Mouse (Mus musculus) lung, embryonic 16.5 days (tissue): Measurements from ENCODE around the gene Tcf7l2. TPM values are rescaled to one million over a fixed set of nuclear protein-coding genes. Genes with fewer than 3 reads are reported as not detected.

Experiments
- ATAC-seq: fragments of 200-750 bp; cut with Nextera tagmentation; 2 replicates; pipeline ENCODE4 v1.8.0; 2017; ENCODE audit warnings: low read depth, mild to moderate bottlenecking, moderate library complexity
- H3K27ac ChIP-seq: fragments of 300-500 bp; sonication (generic); 2 replicates; pipeline ENCODE4 v1.5.1; 2014; ENCODE audit warnings: mild to moderate bottlenecking, control low read depth, low read length
- H3K27me3 ChIP-seq: fragments of 300-500 bp; sonication (generic); 2 replicates; pipeline ENCODE4 v1.6.1; 2014; ENCODE audit warnings: low read depth, low read length, mixed read lengths; ENCODE audit not compliant: control insufficient read depth, insufficient read depth
- H3K36me3 ChIP-seq: fragments of 300-500 bp; sonication (generic); 2 replicates; pipeline ENCODE4 v1.6.1; 2014; ENCODE audit warnings: low read length; ENCODE audit not compliant: control insufficient read depth, insufficient read depth
- H3K4me1 ChIP-seq: fragments of 300-500 bp; sonication (generic); replicated peaks from 2 replicates; pipeline ENCODE4 v1.6.1; 2014; ENCODE audit warnings: low read length, mixed read lengths; ENCODE audit not compliant: control insufficient read depth, insufficient read depth
- H3K4me2 ChIP-seq: fragments of 300-500 bp; sonication (generic); 2 replicates; pipeline ENCODE4 v1.6.1; 2014; ENCODE audit warnings: low read depth, low read length, control low read depth
- H3K4me3 ChIP-seq: fragments of 300-500 bp; sonication (generic); 2 replicates; pipeline ENCODE4 v1.5.1; 2014; ENCODE audit warnings: mild to moderate bottlenecking, low read length, control low read depth
- H3K9ac ChIP-seq: fragments of 300-500 bp; sonication (generic); 2 replicates; pipeline ENCODE4 v1.6.1; 2014; ENCODE audit warnings: low read length, control low read depth
- H3K9me3 ChIP-seq: fragments of 300-500 bp; sonication (generic); 2 replicates; pipeline ENCODE4 v1.6.1; 2016; ENCODE audit warnings: low read length; ENCODE audit not compliant: control insufficient read depth
- WGBS: fragments of 180-500 bp; shearing (Covaris S2); extraction: QIAGEN DNeasy Blood & Tissue Kit; methylation state at CpG from one replicate; pipeline ENCODE4 v1.1.7; 2014; 5-methylcytosine and 5-hydroxymethylcytosine counted together
- polyA plus RNA-seq: library from polyadenylated mRNA; unstranded; fragments of >200 nt; fragmentation: Nextera tagmentation; extraction: Ambion mirVana; gene quantifications from 2 replicates; pipeline ENCODE4 v1.2.1, GENCODE M21; 2015

The Tcf7l2 gene
- polyA plus RNA-seq, 1 experiment from 2014 or later: 50.7 TPM

- H3K27me3 ChIP-seq: no peaks in the 10 kb centered on the region
- H3K9ac ChIP-seq: no peak overlapping the region
- no peak overlapping the region for H3K4me2 ChIP-seq
- H3K4me3 ChIP-seq: no peak overlapping the region
- 93% methylated on average over 3 of the region's 3 CpGs for WGBS
- no peak for ATAC-seq
- H3K9me3 ChIP-seq: peaks cover 6% of the 10 kb centered on the region
- H3K4me1 ChIP-seq: peaks cover 7% of the 10 kb centered on the region
- H3K27ac ChIP-seq: no peak overlapping the region
- peaks cover 25% of the 10 kb centered on the region for H3K36me3 ChIP-seq
Measured at GRCm38 (mm10) chr19:55916211-55916610, 174.6 kb downstream of the Tcf7l2 start.

- H3K27ac ChIP-seq: no peak overlapping the region
- peaks cover 5% of the 10 kb centered on the region; the same call in 1 of the 2 replicates for H3K4me1 ChIP-seq
- WGBS: 37% methylated on average over 12 of the region's 12 CpGs
- H3K36me3 ChIP-seq: peaks cover 13% of the 10 kb centered on the region
- H3K4me3 ChIP-seq: no peak overlapping the region
- H3K9me3 ChIP-seq: no peaks in the 10 kb centered on the region
- no peak overlapping the region for H3K4me2 ChIP-seq
- no peak overlapping the region for H3K9ac ChIP-seq
- no peaks in the 10 kb centered on the region for H3K27me3 ChIP-seq
- ATAC-seq: peak; percentile 78
Measured at GRCm38 (mm10) chr19:55923789-55924426, 182.3 kb downstream of the Tcf7l2 start.

- 86% methylated on average over 4 of the region's 4 CpGs for WGBS
- peaks cover 5% of the 10 kb centered on the region; the same call in 1 of the 2 replicates for H3K4me1 ChIP-seq
- H3K27me3 ChIP-seq: no peaks in the 10 kb centered on the region
- peaks cover 8% of the 10 kb centered on the region for H3K36me3 ChIP-seq
- H3K4me2 ChIP-seq: no peak overlapping the region
- H3K9ac ChIP-seq: no peak overlapping the region
- no peak overlapping the region for H3K27ac ChIP-seq
- no peak for ATAC-seq
- H3K4me3 ChIP-seq: no peak overlapping the region
- no peaks in the 10 kb centered on the region for H3K9me3 ChIP-seq
Measured at GRCm38 (mm10) chr19:55924800-55925199, 183.2 kb downstream of the Tcf7l2 start.

GRCm38 (mm10) chr19:55925425-55925803 lies 183.8 kb downstream of the Tcf7l2 start:
- no peak overlapping the region for H3K4me3 ChIP-seq
- no peak for ATAC-seq
- peaks cover 6% of the 10 kb centered on the region for H3K36me3 ChIP-seq
- H3K4me1 ChIP-seq: peaks cover 5% of the 10 kb centered on the region; the same call in 1 of the 2 replicates
- no peaks in the 10 kb centered on the region for H3K27me3 ChIP-seq
- H3K27ac ChIP-seq: no peak overlapping the region
- H3K9me3 ChIP-seq: no peaks in the 10 kb centered on the region
- 51% methylated on average over 7 of the region's 7 CpGs for WGBS
- no peak overlapping the region for H3K4me2 ChIP-seq
- no peak overlapping the region for H3K9ac ChIP-seq

- WGBS: 80% methylated on average over 16 of the region's 16 CpGs
- H3K4me1 ChIP-seq: peaks cover 5% of the 10 kb centered on the region; the same call in 1 of the 2 replicates
- H3K27ac ChIP-seq: no peak overlapping the region
- no peaks in the 10 kb centered on the region for H3K9me3 ChIP-seq
- ATAC-seq: no peak
- H3K27me3 ChIP-seq: no peaks in the 10 kb centered on the region
- no peak overlapping the region for H3K4me3 ChIP-seq
- H3K36me3 ChIP-seq: peaks cover 6% of the 10 kb centered on the region
- H3K4me2 ChIP-seq: no peak overlapping the region
- no peak overlapping the region for H3K9ac ChIP-seq
Measured at GRCm38 (mm10) chr19:55925804-55926521, 184.3 kb downstream of the Tcf7l2 start.

- Histone ChIP-seq H3K27ac (no peak overlapping the region), H3K4me2 (no peak overlapping the region), H3K27me3 (no peaks in the 10 kb centered on the region), H3K36me3 (peaks cover 10% of the 10 kb centered on the region), H3K4me3 (no peak overlapping the region), H3K9me3 (no peaks in the 10 kb centered on the region), H3K9ac (no peak overlapping the region), H3K4me1 (peaks cover 5% of the 10 kb centered on the region; the same call in 1 of the 2 replicates)
- ATAC-seq: no peak
- 83% methylated on average over 16 of the region's 16 CpGs for WGBS
Measured at GRCm38 (mm10) chr19:55926858-55927673, 185.4 kb downstream of the Tcf7l2 start.

GRCm38 (mm10) chr19:55927674-55928061 lies 186.0 kb downstream of the Tcf7l2 start:
- peaks cover 5% of the 10 kb centered on the region; the same call in 1 of the 2 replicates for H3K4me1 ChIP-seq
- H3K9me3 ChIP-seq: no peaks in the 10 kb centered on the region
- no peak overlapping the region for H3K4me2 ChIP-seq
- WGBS: 78% methylated on average over 9 of the region's 9 CpGs
- no peak for ATAC-seq
- H3K4me3 ChIP-seq: no peak overlapping the region
- no peak overlapping the region for H3K9ac ChIP-seq
- H3K36me3 ChIP-seq: peaks cover 7% of the 10 kb centered on the region
- H3K27ac ChIP-seq: no peak overlapping the region
- no peaks in the 10 kb centered on the region for H3K27me3 ChIP-seq

GRCm38 (mm10) chr19:55928674-55929073 lies 187.1 kb downstream of the Tcf7l2 start:
- Histone ChIP-seq H3K4me1 (peaks cover 5% of the 10 kb centered on the region; the same call in 1 of the 2 replicates), H3K9ac (no peak overlapping the region), H3K36me3 (peaks cover 7% of the 10 kb centered on the region), H3K27me3 (no peaks in the 10 kb centered on the region), H3K4me3 (no peak overlapping the region), H3K9me3 (no peaks in the 10 kb centered on the region), H3K4me2 (no peak overlapping the region), H3K27ac (no peak overlapping the region)
- 86% methylated on average over 5 of the region's 5 CpGs for WGBS
- no peak for ATAC-seq

GRCm38 (mm10) chr19:55931642-55932041 lies 190.0 kb downstream of the Tcf7l2 start:
- no peak overlapping the region for H3K9ac ChIP-seq
- no peak overlapping the region for H3K27ac ChIP-seq
- 95% methylated on average over 17 of the region's 17 CpGs for WGBS
- no peaks in the 10 kb centered on the region for H3K9me3 ChIP-seq
- H3K4me3 ChIP-seq: no peak overlapping the region
- peaks cover 7% of the 10 kb centered on the region for H3K36me3 ChIP-seq
- H3K4me1 ChIP-seq: peaks cover 2% of the 10 kb centered on the region; the same call in 1 of the 2 replicates
- no peak overlapping the region for H3K4me2 ChIP-seq
- no peak for ATAC-seq
- no peaks in the 10 kb centered on the region for H3K27me3 ChIP-seq
